Mouse (Mus musculus) 416B (cell line): ENCODE data around the gene Tssk1.

ENCODE experiments used
- DNase-seq: peaks from one replicate; pipeline ENCODE4 v3.0.0; 2011; ENCODE audit warnings: low read depth

Tssk1 gene

GRCm38 (mm10) chr16:17945081-17945831 lies 51.2 kb downstream of the Tssk1 start:
- DNase-seq, result no peak
